Mouse (Mus musculus): ENCODE data around the gene Magi2. TPM values are rescaled to one million over a fixed set of nuclear protein-coding genes. Genes with fewer than 3 reads are reported as not detected.
"Not testable (repeated sequence)": the region's sequence is repeated elsewhere in the genome, so short reads cannot be mapped to it uniquely, and the experiment has no call there.

The Magi2 gene
- polyA plus RNA-seq, 1 experiment = 1.8 TPM

- no peak for DNase-seq (ENCODE audit: low read depth)
These were observed 1272.3 kb downstream of the Magi2 start for GRCm38 (mm10) chr5:20499031-20499600.

GRCm38 (mm10) chr5:20508609-20509008, 1281.8 kb downstream of the Magi2 start:
- DNase-seq (ENCODE audit: low read depth) = no peak

- no peak for DNase-seq (ENCODE audit: low read depth)
These were observed 1282.8 kb downstream of the Magi2 start for GRCm38 (mm10) chr5:20509606-20510005.

GRCm38 (mm10) chr5:20512377-20513126, 1285.7 kb downstream of the Magi2 start:
- no peak for DNase-seq (ENCODE audit: low read depth)

- DNase-seq (ENCODE audit: low read depth) = no peak
These were observed 1294.8 kb downstream of the Magi2 start for GRCm38 (mm10) chr5:20521639-20522038.

- no peak for DNase-seq (ENCODE audit: low read depth)
These were observed 1295.2 kb downstream of the Magi2 start for GRCm38 (mm10) chr5:20522047-20522446.

- DNase-seq (ENCODE audit: low read depth) = no peak
These were observed 1296.9 kb downstream of the Magi2 start for GRCm38 (mm10) chr5:20523776-20524175.

GRCm38 (mm10) chr5:20526588-20526987, 1299.8 kb downstream of the Magi2 start:
- DNase-seq (ENCODE audit: low read depth) = not testable (repeated sequence)

- no peak for DNase-seq (ENCODE audit: low read depth)
These were observed 1309.7 kb downstream of the Magi2 start for GRCm38 (mm10) chr5:20536544-20536943.

GRCm38 (mm10) chr5:20537369-20538022, 1310.7 kb downstream of the Magi2 start:
- DNase-seq (ENCODE audit: low read depth) = no peak

- no peak for DNase-seq (ENCODE audit: low read depth)
These were observed 1317.5 kb downstream of the Magi2 start for GRCm38 (mm10) chr5:20544374-20544773.

- no peak for DNase-seq (ENCODE audit: low read depth)
These were observed 1332.5 kb downstream of the Magi2 start for GRCm38 (mm10) chr5:20559378-20559777.

- no peak for DNase-seq (ENCODE audit: low read depth)
These were observed 1333.0 kb downstream of the Magi2 start for GRCm38 (mm10) chr5:20559821-20560220.

GRCm38 (mm10) chr5:20568421-20568820, 1341.6 kb downstream of the Magi2 start:
- no peak for DNase-seq (ENCODE audit: low read depth)

- DNase-seq (ENCODE audit: low read depth) = no peak
These were observed 1342.1 kb downstream of the Magi2 start for GRCm38 (mm10) chr5:20568966-20569365.

GRCm38 (mm10) chr5:20574816-20575215, 1348.0 kb downstream of the Magi2 start:
- DNase-seq (ENCODE audit: low read depth) = no peak

- no peak for DNase-seq (ENCODE audit: low read depth)
These were observed 1349.0 kb downstream of the Magi2 start for GRCm38 (mm10) chr5:20575798-20576197.

- DNase-seq (ENCODE audit: low read depth) = no peak
These were observed 1349.4 kb downstream of the Magi2 start for GRCm38 (mm10) chr5:20576266-20576665.

- DNase-seq (ENCODE audit: low read depth) = no peak
These were observed 1351.8 kb downstream of the Magi2 start for GRCm38 (mm10) chr5:20578666-20579065.

- DNase-seq (ENCODE audit: low read depth) = no peak
These were observed 1353.8 kb downstream of the Magi2 start for GRCm38 (mm10) chr5:20580619-20581018.

- DNase-seq (ENCODE audit: low read depth) = no peak
These were observed 1356.2 kb downstream of the Magi2 start for GRCm38 (mm10) chr5:20582995-20583435.

GRCm38 (mm10) chr5:20583639-20584038, 1356.8 kb downstream of the Magi2 start:
- DNase-seq (ENCODE audit: low read depth) = no peak

GRCm38 (mm10) chr5:20584769-20585168, 1357.9 kb downstream of the Magi2 start:
- DNase-seq (ENCODE audit: low read depth) = no peak
